Mouse (Mus musculus) gastrocnemius, postnatal 14 days (tissue): ENCODE data around the gene Rflnb. TPM values are rescaled to one million over a fixed set of nuclear protein-coding genes. Genes with fewer than 3 reads are reported as not detected.
A peak's percentile ranks its signal among the peaks of the same experiment; 100 is the strongest.

ENCODE experiments used
- DNase-seq: peaks from one replicate; pipeline ENCODE4 v3.0.0; 2021; ENCODE audit warnings: mixed read lengths
- intact Hi-C: fragments of 180-260 bp; cut with DNase I; formaldehyde crosslinking; loops from one replicate; pipeline ENCODE4 v1.15.1; 2025; ENCODE audit warnings: low total_unique reads
- total RNA-seq, 2 experiments: library from RNA; stranded (reverse); gene quantifications; 2 replicates each; pipeline ENCODE4 v1.2.3; 2021

Rflnb gene
- total RNA-seq, 2 experiments from 2014 or later = 50.0 to 59.5 TPM

DNA sequence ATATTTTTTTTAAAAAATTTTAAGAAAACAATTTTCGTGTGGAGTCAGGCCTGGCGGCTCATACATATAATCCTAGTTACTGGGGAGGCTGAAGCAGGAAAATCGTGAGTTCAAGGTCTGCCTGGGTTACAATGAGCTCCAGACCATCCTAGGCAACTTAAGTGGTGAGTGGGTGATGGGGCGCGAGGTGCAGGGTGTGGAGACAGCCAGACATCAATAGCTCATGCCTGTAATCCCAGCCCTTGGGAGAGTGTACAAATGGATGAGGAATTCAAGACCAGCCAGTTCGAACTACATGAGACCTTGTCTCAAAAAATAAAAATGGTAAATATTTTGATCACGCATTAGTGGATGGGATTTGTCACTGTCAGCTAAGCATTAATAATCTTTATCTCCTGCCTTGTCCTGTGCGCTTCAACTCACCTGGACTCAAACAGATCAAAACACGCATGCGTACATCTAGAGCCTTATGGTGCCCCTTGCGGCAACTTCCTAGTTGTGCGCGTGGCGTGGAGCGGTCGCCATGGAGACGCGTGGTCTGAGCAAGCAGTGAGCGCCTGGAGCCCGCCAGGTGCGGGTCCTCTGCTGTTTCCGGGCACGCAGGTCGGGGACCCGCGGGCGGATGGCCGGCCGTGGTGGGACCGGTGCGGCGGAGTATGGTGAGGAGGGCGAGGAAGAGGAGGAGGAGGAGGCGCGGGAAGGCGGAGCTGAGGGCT lies 28.0 kb downstream of the Rflnb start, which contains the start of gene 1700016K19Rik:
Gene 1700016K19Rik (plus strand): TSS at position 473 of the 716 bp plus-strand sequence.
- DNase-seq = peak; percentile 77
- intact Hi-C loops = no loop called here

DNA sequence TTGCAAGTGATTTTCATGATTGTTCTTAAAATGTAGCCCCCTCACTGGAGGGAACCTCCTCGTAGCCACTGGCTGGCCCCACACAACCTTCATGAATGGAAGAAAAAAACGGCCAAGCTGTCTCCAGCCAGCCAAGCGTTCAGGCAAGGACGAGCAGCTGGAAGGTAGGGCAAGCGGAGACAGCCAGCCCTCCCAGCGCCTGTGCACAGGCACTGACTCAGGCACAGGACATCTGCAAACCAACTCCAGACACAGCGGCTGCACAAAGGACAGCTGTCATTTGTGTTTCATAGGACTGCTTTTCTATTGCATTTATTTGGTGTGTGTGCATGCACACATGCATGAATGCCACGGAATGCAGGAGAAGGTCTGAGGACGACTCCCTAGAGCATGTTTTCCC lies 33.2 kb downstream of the Rflnb start:
- intact Hi-C loops = no loop called here
- no peak for DNase-seq

DNA sequence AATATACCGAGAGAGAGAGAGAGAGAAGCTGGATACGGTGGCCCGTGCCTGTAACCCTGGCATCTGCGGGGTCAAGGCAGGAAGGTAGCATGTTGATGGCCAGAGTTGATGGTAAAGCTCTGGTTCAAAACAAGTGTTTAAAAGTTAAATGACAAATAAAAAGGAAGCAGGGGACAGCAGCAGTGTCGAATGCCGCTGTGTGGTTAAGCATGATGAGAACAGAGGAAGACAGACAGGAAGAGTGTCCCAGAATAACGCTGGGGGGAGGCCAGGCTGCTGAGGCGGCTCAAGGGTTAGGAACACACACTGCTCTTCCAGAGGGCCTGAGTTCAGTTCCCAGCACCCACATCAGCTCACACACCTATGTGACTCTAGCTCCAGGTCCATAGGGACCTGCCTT lies 35.1 kb downstream of the Rflnb start:
- DNase-seq = no peak
- intact Hi-C loops = no loop called here

DNA sequence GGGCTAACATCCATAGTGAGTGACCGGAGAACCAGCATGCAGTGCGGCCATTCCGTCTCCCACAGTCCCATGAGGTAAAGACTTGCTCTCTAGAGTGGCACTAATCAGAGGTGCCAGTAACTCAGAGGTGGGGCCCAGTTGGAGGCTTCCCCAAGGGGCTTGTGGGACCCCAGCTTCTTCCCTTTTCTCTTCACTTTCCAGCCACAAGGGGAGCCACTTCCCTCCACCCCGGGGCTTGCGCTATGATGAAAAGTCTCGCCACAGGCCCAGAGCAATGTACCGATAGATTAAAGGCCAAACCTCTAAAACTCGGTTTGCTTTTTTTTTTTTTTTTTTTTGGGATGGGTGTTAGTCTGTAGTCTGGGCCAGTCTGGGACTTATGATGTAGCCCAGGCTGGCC lies 35.7 kb downstream of the Rflnb start:
- intact Hi-C loops = no loop called here
- no peak for DNase-seq

DNA sequence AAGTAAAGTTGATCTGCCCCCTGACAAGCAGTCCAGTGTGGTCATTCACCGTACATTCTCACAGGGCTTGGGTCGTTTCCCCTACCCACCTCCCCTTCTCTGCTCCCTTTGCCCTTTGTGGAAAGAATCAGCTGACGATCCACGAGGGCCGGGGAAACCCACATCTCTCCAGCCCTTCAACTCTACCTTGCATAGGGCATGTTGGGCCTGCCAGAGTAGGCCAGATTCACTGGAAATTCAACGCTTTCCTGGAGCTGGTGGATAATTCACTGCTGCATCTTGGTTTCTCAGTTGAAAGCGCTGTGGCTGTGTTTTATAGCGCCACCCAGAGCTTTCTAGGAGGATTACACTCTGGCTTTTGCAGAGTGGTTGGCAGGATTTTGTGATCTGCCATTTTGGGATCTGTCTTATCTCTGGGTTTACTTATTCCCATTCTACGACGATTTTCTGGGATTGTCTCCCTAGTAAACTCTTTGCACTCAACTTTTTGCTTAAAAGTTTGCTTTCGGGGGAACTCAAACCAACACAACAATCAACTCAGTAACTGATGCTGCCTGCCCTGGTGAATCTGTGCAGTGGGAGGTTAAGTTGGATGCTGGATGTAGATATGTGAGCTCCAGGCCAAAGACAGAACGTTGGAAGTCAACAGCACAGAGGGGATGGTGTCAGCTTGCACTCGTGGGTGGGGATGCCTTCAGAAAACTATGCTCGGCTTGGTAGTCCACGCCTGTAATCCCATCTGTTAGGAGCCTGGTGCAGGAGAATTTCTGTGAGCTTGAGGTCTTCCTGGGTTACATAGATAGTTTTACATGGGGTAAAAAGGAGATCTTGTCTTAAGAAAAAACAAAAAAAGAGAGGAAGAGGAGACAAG lies 36.4 kb downstream of the Rflnb start:
- no peak for DNase-seq
- intact Hi-C loops = no loop called here

DNA sequence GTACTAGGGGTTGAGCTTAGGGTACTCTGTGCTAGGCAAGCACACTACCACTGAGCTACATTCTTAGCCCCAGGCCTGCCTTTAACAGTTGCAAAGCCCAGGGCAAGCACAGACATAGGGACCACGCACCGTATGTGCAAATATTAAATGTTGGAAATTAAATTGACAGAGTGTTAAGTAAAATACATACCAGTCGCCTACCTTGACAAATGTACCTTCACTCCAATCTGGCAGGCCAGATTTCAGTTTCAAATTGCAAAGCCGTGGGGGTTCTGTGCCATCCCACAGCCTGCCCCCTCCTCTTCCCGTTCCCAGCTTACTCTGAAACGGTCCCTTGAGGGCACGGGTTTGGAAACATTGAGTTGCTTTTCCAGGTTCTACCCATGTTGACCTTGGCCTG lies 41.6 kb downstream of the Rflnb start:
- intact Hi-C loops = no loop called here
- no peak for DNase-seq

DNA sequence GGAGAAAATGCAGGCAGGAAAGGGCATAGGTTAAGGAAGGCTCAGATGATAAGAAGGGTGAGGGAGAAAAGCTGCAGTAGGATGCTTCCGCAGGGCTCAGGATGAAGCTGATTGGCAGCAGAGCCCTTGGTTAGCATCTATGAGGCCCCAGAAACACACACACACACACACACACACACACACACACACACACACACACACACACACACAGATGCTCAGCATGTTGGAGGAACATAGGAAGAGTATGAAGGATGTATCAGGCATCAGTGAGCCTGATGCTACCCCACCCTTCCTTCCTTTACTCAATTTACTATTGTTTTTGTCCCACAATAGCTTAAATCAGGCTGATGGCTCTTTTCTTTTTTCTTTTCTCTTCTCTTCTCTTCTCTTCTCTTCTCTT lies 43.0 kb downstream of the Rflnb start:
- intact Hi-C loops = no loop called here
- DNase-seq = no peak

DNA sequence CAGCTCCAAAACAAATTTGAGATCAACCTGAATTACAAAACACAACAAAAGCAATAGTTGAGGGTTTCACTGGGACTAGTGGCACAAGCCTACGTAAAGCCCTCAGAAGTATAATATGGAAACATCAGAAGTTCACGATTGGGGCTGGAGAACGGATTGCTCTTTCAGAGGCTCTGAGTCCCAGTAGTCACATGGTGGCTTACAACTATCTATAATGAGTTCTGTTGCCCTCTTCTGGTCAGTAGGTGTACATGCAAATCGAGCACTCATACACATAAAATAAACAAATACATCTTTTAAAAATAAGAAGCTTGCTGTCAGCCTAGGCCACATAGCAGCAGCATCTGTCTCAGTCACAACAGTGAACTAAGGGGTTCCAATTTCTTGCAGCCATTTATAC lies 44.4 kb downstream of the Rflnb start:
- no peak for DNase-seq
- intact Hi-C loops = no loop called here

DNA sequence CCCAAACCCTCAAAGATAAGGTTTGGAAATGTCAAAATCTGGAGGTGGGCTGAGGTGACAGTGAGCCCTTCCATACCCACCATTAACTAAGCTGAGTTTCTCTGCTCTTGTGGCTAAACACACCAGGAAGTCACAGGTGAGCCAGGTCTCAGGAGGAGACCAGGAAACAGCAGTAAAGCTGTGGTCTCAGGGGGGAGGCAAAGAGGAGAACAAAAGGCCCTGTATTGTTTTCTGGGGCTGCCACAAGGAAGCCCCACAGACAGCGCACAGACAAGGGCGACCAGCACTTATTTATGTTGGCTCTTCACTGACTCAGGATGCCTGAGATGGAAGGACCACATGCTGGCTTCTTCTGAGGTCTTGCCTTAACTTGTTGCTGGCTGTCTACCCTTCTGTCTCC lies 47.2 kb downstream of the Rflnb start:
- intact Hi-C loops = no loop called here
- no peak for DNase-seq

DNA sequence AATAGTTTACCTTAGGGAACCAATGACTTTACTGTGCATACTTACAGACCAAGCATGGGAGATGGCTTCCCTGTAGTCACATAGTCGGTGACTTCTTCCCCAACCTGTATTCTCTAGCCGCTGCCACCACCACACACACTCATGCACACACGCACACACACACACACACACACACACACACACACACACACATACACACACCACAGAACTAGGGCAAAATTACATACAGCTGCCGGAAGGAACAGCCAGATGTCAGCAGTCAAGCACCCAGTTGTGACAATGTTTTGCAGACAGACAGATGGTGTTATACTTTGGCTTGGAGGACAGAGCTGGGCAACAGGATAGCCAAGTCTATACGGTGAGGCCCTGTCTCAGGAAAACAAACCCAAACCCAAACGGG lies 49.5 kb downstream of the Rflnb start:
- DNase-seq = no peak
- intact Hi-C loops = no loop called here

DNA sequence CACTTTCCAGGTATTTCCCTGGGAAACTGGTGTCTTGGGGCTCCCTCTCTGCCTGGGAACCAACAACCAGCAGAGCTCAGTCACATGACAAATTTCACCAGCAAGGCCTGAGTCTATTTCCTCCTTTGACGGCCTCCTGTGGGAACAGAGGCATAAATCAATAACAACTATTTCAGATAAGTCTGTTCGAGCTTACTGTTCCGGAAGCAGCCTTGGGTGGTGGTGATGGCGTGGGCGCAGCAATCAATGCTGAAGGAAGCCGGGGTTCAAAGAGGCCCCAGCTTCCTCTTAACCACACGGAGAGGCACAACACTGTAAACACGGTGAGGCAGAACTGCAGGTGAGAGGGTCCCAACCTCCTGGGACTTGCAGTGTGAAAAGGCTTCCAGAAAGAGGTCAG lies 50.8 kb downstream of the Rflnb start:
- no peak for DNase-seq
- intact Hi-C loops = no loop called here

DNA sequence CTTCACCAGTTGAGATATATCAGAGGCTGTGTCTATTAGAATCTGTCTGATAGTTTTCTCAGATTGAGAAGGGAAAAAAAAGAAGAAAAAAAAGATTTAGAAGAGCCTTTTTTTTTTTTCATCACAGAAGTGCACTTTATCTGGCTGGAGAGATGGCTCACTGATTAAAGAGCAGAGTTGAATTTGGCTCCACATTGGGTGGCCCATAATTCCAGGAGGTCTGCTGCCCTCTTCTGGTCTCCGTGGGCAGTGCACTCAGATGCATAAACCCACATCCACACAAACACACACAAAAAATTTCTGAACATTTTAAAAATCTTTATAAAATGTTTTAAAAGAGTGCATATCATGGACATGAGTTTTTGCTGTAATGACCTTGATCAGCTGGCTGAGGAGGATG lies 53.6 kb downstream of the Rflnb start:
- intact Hi-C loops = no loop called here
- DNase-seq = no peak

DNA sequence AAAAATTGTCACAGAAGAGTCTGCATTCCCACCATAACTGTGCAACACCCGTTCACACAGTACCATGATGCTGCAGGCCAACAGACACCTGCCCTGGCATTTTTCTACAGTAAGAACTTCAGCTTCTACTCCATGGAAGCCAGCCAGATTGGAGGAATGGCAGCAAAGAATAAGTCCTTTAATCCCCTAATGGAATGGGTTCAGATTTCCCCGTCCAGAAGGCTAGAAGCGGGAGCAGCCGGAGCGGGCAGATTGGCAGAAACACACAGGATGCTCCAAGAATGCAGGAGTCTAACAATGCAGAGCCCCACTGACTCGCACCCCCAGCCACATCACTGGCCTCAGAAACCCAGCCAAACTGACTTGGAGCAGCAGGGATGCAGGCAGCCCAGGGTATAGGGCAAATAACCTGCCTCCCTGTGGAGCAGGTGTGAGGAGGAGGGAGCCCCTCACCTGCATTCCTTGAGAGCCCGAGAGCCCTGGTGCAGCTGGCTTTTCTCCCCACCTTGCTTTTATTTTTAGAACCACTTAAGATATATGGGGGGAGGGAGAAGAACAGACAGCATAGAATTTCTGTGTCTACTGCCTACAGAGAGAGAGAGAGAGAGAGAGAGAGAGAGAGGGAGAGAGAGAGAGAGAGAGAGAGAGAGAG lies 54.5 kb downstream of the Rflnb start:
- no peak for DNase-seq
- intact Hi-C loops = no loop called here

DNA sequence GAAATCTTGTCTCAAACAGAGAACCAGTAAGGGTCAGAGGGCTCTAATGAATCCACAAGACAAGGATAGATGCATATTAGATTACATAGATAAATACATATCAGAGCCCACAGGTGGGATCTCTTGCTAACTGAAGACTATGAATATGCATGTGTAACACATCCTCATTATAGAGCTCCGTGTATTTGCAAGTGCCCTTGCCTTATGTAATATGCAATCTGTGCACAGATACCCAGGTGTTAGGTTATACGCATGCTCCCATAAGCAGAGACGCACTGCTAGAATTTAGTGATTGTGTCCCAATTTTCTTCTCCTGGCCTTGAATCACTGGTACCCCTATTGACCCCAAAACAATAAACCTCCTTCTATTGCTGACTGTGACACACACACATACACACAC lies 55.4 kb downstream of the Rflnb start:
- no peak for DNase-seq
- intact Hi-C loops = no loop called here

DNA sequence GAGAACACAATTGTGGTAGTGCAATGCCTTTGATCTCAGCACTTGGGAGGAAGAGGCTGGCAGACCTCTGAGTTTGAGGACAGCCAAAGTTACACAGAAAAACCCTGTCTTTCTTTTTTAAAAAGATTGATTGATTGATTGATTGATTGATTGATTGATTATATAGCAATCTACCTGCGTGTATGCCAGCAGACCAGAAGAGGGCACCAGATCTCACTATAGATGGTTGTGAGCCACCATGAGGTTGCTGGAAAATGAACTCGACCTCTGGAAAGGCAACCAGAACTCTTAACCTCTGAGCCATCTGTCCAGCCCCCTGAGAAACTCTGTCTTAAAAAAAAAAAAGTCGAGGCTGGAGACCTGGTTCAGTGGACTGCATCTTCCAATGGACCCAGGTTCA lies 57.0 kb downstream of the Rflnb start:
- intact Hi-C loops = no loop called here
- DNase-seq = no peak

Other genes starting within 250 kb of the Rflnb start
- gene Doc2b, start 231.7 kb downstream of the Rflnb start, total RNA-seq = 1 to 10 TPM in 1 of 2 experiments, under 1 TPM in 1; 0.53 to 1.8 TPM
- 1 to 10 TPM; 3.9 to 5.6 TPM for gene Rph3al, start 89.4 kb downstream of the Rflnb start, total RNA-seq
- gene 1700016K19Rik, start 27.9 kb downstream of the Rflnb start, total RNA-seq = not detected
- 10 to 100 TPM; 23.8 to 26.4 TPM for gene Vps53, start 151.9 kb upstream of the Rflnb start, total RNA-seq
- gene Fam57a, start 151.9 kb upstream of the Rflnb start, total RNA-seq = 1 to 10 TPM; 4.0 to 5.0 TPM
- gene Dbil5, start 189.8 kb upstream of the Rflnb start, total RNA-seq = under 1 TPM in 1 of 2 experiments, not detected in 1; 0.42 TPM
- gene Gemin4, start 189.9 kb upstream of the Rflnb start, total RNA-seq = 1 to 10 TPM; 1.9 to 2.9 TPM
- gene Mrm3, start 215.9 kb upstream of the Rflnb start, total RNA-seq = 10 to 100 TPM; 13.4 to 14.4 TPM
- 10 to 100 TPM; 25.2 to 28.0 TPM for gene Glod4, start 215.9 kb upstream of the Rflnb start, total RNA-seq